Comparison of ENCODE assay signal across 8 mouse cellular contexts in genomic region chr17:47139730-47140231, GRCm38 (mm10).
DNase-seq lines count a peak whose midpoint lies in the region; ATAC-seq and TF ChIP-seq lines count a peak whose summit lies in the region.

No protein-coding gene starts in this region.

- H3K4me2 ChIP-seq in hindbrain, postnatal 0 days (ENCODE audit: low read depth, low read length) = peak overlapping the region; percentile 84

- intact Hi-C loops in gastrocnemius, adult 2 months (cut with DNase I) = no loop called here
- intact Hi-C loops in left cerebral cortex, adult 2 months (cut with DNase I) = loop anchor here (1.0 to 10.0 kb wide), 6 partner anchors 38 to 365 kb away; partner anchors contain the start of genes Ccnd3 and Taf8

- no peaks in the 10 kb centered on the region for H3K27me3 ChIP-seq in hindbrain, postnatal 0 days (ENCODE audit: insufficient read depth, low read length)

- peak; percentile 95 for ATAC-seq in hindbrain, postnatal 0 days

- H3K36me3 ChIP-seq in hindbrain, postnatal 0 days (ENCODE audit: insufficient read depth, low read length) = no peaks in the 10 kb centered on the region
- no peaks in the 10 kb centered on the region for H3K36me3 ChIP-seq in macrophage (ENCODE audit: inconsistent target)

- WGBS in hindbrain, postnatal 0 days = 0% methylated on average over 26 of the region's 34 CpGs
- WGBS in macrophage (ENCODE audit: missing documents) = under 1% methylated on average over 23 of the region's 34 CpGs

- TF ChIP-seq CTCF in gastrocnemius, adult 2 months (IDR thresholded peaks at IDR 0.05) = no peak
- TF ChIP-seq CTCF in hindbrain, postnatal 0 days (IDR thresholded peaks at IDR 0.05; ENCODE audit: low read depth) = peak; percentile 33
- no peak; the same call in 1 of the 2 replicates for TF ChIP-seq CTCF in left cerebral cortex, adult 2 months (IDR thresholded peaks at IDR 0.05)

- DNase-seq in NIH3T3 (ENCODE audit: low read depth) = peak; percentile 98
- DNase-seq in cerebellum, postnatal 25 days = peak; percentile 70 to 79
- peak; percentile 92 for DNase-seq in gastrocnemius, adult 2 months
- peak; percentile 96 for DNase-seq in hindbrain, postnatal 0 days (ENCODE audit: low spot score)
- DNase-seq in left cerebral cortex, adult 2 months (ENCODE audit: extremely low spot score in 1 of 2, low spot score in 2 of 2) = peak; percentile 92 to 95
- DNase-seq in right cerebral cortex, adult 18-20 months = peak; percentile 96
- peak; percentile 75 for DNase-seq in urinary bladder, adult 2 months (ENCODE audit: low spot score)

- H3K9me3 ChIP-seq in hindbrain, postnatal 0 days (ENCODE audit: low read length) = no peaks in the 10 kb centered on the region

- H3K4me3 ChIP-seq in gastrocnemius, adult 2 months = peak overlapping the region; percentile 86
- peak overlapping the region; percentile 59 for H3K4me3 ChIP-seq in hindbrain, postnatal 0 days (ENCODE audit: low read length)
- peak overlapping the region; percentile 80 for H3K4me3 ChIP-seq in left cerebral cortex, adult 2 months
- H3K4me3 ChIP-seq in macrophage (ENCODE audit: inconsistent target) = peak overlapping the region; percentile 86

- H3K79me2 ChIP-seq in macrophage (ENCODE audit: inconsistent target) = peaks cover 40% of the 10 kb centered on the region

- peak overlapping the region; percentile 86 for H3K27ac ChIP-seq in gastrocnemius, adult 2 months
- peak overlapping the region; percentile 94 for H3K27ac ChIP-seq in hindbrain, postnatal 0 days
- H3K27ac ChIP-seq in left cerebral cortex, adult 2 months = peak overlapping the region; percentile 98
- H3K27ac ChIP-seq in macrophage = peak overlapping the region; percentile 66

- H3K4me1 ChIP-seq in hindbrain, postnatal 0 days (ENCODE audit: insufficient read depth, low read length) = peaks cover 20% of the 10 kb centered on the region; the same call in 1 of the 2 replicates

- peak overlapping the region; percentile 76 for H3K9ac ChIP-seq in hindbrain, postnatal 0 days (replicated peaks; ENCODE audit: low read length)

Comparison
In these comparisons a context has a peak if more than half of its experiments do, and no peak if none do; other contexts are left out.
1. Peak in every context shown above with its lines: DNase-seq, ATAC-seq, H3K4me3 ChIP-seq and H3K27ac ChIP-seq.